Mouse (Mus musculus) adrenal gland, adult 18-20 months (tissue): ENCODE measurements around the gene Lsm5. TPM values are rescaled to one million over a fixed set of nuclear protein-coding genes. Genes with fewer than 3 reads are reported as not detected.

Source experiments
- DNase-seq, 2 experiments: peaks; one replicate each; pipeline ENCODE4 v3.0.0; 2021 to 2022; ENCODE audit warnings: low spot score in 2 of 2
- long read RNA-seq, 2 experiments: library from polyadenylated mRNA; stranded (forward); transcript quantifications; one replicate each; pipeline ENCODE4 v2.0.0; 2021
- total RNA-seq, 2 experiments: library from RNA; stranded (reverse); gene quantifications; 1 replicate in 1 of 2; 2 replicates in 1 of 2; pipeline ENCODE4 v1.2.3; 2021

Gene Lsm5
- 10 to 100 TPM; 21.2 to 24.0 TPM for total RNA-seq
- long read RNA-seq, experiment 1, partial matches to known transcripts, result 0 of 4 reads
- long read RNA-seq, experiment 1, other reads (novel, unspliced or antisense), result 1 of 4 reads
- long read RNA-seq, experiment 2, transcript Lsm5-201 (5 exons, 494 nt), result major isoform, 9 of 12 reads
- long read RNA-seq, experiment 2, partial matches to known transcripts, result 1 of 12 reads
- long read RNA-seq, experiment 2, other reads (novel, unspliced or antisense), result 2 of 12 reads

- peak; percentile 75 to 80 for DNase-seq
Measured at GRCm38 (mm10) chr6:56703931-56704900, at the start of gene Lsm5. Gene Lsm5 (minus strand): TSS chr6:56704710.

GRCm38 (mm10) chr6:56753719-56754118 is 49.2 kb upstream of the Lsm5 start:
- DNase-seq, result no peak

GRCm38 (mm10) chr6:56745950-56746543 is 41.5 kb upstream of the Lsm5 start:
- no peak for DNase-seq

GRCm38 (mm10) chr6:56732545-56732944 is 28.0 kb upstream of the Lsm5 start:
- DNase-seq, result no peak

- DNase-seq, result no peak
Measured at GRCm38 (mm10) chr6:56720877-56721276, 16.4 kb upstream of the Lsm5 start.

GRCm38 (mm10) chr6:56719071-56719470 is 14.6 kb upstream of the Lsm5 start:
- DNase-seq, result no peak

GRCm38 (mm10) chr6:56715270-56715666 is 10.8 kb upstream of the Lsm5 start:
- DNase-seq, result no peak

- peak; percentile 97 to 98 for DNase-seq
Measured at GRCm38 (mm10) chr6:56714574-56715269, 10.2 kb upstream of the Lsm5 start, which contains the start of gene Avl9. Gene Avl9 (plus strand): TSS chr6:56714899.

GRCm38 (mm10) chr6:56714186-56714573 is 9.7 kb upstream of the Lsm5 start:
- DNase-seq, result no peak

- DNase-seq, result no peak
Measured at GRCm38 (mm10) chr6:56692445-56692844, 12.1 kb downstream of the Lsm5 start.

- DNase-seq, result peak; percentile 53 to 57
Measured at GRCm38 (mm10) chr6:56691205-56691604, 13.3 kb downstream of the Lsm5 start.

GRCm38 (mm10) chr6:56688238-56688637 is 16.3 kb downstream of the Lsm5 start:
- no peak for DNase-seq

GRCm38 (mm10) chr6:56664410-56664809 is 40.1 kb downstream of the Lsm5 start:
- no peak for DNase-seq

- DNase-seq, result no peak
Measured at GRCm38 (mm10) chr6:56655393-56655792, 49.1 kb downstream of the Lsm5 start.

GRCm38 (mm10) chr6:56652121-56652592 is 52.4 kb downstream of the Lsm5 start:
- DNase-seq, result no peak

Other genes with a start within 250 kb of the Lsm5 start
- under 1 TPM; 0.19 to 0.23 TPM for gene Pde1c, start 135.6 kb downstream of the Lsm5 start, total RNA-seq
- gene Avl9, start 10.2 kb upstream of the Lsm5 start, total RNA-seq, result 10 to 100 TPM; 19.4 to 28.7 TPM
- gene Kbtbd2, start 93.1 kb upstream of the Lsm5 start, total RNA-seq, result 10 to 100 TPM; 29.1 to 33.0 TPM
- gene Fkbp9, start 127.3 kb upstream of the Lsm5 start, total RNA-seq, result 10 to 100 TPM; 69.1 to 80.0 TPM
- 10 to 100 TPM; 19.7 to 23.3 TPM for gene Nt5c3, start 219.2 kb upstream of the Lsm5 start, total RNA-seq
- under 1 TPM; 0.32 to 0.33 TPM for gene Vmn1r4, start 219.3 kb upstream of the Lsm5 start, total RNA-seq